Mouse (Mus musculus) urinary bladder, postnatal 4 days (tissue): ENCODE measurements around the gene Cdr2.
A peak's percentile ranks its signal among the peaks of the same experiment; 100 is the strongest.
"Not testable (repeated sequence)": the region's sequence is repeated elsewhere in the genome, so short reads cannot be mapped to it uniquely, and the experiment has no call there.

ENCODE experiments used
- DNase-seq, 2 experiments: peaks; one replicate each; pipeline ENCODE4 v3.0.0; 2021 to 2022; ENCODE audit warnings: low spot score in 2 of 2

Gene Cdr2

GRCm38 (mm10) chr7:120982200-120982841, at the start of gene Cdr2, which contains the start of gene Mfsd13b:
Cdr2 (minus strand) TSS chr7:120982312.
Mfsd13b (plus strand) TSS chr7:120982509.
- peak; percentile 92 to 94 for DNase-seq

DNA sequence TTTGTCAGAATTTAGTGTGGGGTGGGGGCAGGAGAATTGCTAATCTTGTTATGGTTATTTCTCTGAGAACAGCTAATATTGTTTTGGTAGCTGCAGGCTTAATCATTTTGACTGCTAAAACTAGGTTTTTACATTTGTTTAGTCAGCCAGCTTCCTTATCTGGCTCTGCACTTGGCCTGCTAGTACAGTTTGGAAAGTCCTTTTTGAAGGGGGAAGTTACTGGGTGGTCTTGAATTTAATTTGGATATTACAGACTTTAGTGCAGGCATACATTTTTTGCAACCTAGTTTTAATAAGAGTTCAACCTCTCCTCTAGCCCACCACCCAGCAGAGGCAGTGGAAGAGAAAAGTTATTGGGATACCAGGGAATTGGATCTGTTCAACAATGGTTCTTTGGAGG, 47.8 kb upstream of the Cdr2 start:
- not testable (repeated sequence) for DNase-seq

DNA sequence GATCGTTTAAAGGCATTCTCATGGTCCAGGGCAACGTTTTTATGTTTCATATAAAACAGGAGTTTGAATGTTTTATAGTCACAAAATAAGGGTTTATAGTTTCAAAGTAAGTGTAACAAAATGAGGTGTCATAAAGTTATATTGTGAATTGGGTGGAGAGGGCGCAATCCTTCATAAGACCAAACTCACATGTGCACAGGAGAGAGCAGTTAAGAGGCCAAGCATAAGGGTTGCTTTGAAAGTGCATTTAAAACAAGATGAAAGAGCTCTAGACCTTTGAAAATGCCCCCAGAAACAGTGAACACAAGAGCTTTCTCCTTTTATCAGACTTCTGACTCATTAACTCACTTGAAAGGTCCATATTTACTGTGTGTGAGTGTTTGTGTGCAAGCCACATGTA, 44.2 kb upstream of the Cdr2 start:
- DNase-seq, result no peak

DNA sequence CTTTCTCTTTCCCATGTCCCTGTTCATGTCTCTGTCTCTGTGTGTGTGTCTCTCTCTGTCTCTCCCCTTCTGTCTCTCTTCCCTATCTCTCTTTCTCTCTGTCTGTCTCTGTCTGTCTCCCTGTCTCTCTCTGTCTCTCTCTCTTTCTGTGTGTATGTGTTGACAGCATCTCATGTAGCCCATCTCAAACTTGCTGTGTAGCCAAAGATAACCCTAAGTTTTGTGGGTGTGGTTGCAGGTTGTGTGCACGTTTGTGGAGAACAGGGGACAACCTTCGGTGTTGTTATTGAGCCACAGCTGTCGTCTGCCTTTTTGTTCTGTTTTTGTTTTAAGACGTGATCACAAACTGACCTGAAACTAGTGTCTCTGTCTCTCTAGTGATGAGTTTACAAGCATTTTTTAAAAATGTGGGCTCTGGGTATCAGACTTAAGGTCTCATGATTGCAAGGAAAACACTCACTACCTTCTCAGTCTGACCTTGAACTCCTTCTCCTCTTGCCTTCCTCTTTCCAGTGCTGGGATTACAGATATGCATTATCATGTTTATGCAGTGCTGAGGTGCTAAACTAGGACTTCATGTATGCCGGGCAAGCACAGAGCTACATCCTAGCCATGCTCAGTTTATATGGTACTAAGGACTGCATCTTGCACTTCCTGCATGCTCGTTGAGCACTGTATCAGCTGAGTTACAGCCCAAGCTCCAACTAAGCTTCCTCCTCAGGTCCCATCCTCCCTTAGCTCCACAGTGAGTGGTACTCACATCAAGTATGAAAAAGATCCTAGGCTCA, 43.3 kb upstream of the Cdr2 start:
- DNase-seq, result no peak

DNA sequence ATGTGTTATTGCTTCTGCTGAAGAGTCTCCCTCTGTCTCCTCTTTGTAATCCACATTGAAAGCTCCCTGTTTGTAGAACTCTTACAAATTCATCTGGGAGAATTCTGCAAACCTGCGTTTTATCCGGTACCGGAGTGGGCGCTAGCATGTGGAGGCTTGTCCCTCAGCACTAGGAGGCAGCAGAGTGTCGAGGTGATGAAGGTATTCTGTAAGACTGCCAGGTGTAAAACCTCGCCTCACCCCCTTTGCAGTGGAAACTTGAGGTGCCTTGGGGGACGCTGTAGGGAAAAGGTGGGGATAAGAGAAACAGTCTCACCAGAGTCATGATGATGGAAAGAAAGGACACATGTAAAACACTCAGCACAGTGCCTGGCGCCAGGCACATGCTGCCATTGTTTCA, 38.2 kb upstream of the Cdr2 start:
- DNase-seq, result no peak

- no peak for DNase-seq
Observed at GRCm38 (mm10) chr7:121018778-121019177, 36.7 kb upstream of the Cdr2 start.

GRCm38 (mm10) chr7:121014486-121014885, 32.4 kb upstream of the Cdr2 start:
- no peak for DNase-seq

GRCm38 (mm10) chr7:121011794-121012689, 29.9 kb upstream of the Cdr2 start:
- DNase-seq, result no peak

GRCm38 (mm10) chr7:121003793-121004418, 21.8 kb upstream of the Cdr2 start:
- no peak for DNase-seq

DNA sequence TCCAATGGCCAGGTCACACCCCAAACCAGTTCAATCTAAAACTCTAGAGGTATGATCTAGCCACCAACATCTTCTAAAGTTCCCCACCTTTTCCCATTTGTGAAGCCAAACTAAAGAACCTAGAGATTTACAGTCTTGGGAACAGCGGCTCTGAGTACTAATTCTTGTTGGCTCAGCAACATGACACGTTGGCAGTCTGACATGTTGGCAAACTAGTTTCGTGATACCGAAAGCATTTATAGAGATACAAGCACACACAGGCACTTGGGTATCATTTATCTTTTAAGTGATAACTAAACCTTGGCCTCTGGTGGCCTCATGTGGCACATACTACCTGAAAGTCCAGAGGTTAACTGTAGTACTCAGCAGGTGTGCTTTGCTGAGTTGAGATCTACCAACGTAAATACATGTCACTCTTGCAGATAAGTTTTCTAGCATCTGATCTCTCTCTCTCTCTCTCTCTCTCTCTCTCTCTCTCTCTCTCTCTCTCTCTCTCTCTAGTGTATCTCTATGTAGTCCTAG, 20.4 kb upstream of the Cdr2 start:
- DNase-seq, result no peak

DNA sequence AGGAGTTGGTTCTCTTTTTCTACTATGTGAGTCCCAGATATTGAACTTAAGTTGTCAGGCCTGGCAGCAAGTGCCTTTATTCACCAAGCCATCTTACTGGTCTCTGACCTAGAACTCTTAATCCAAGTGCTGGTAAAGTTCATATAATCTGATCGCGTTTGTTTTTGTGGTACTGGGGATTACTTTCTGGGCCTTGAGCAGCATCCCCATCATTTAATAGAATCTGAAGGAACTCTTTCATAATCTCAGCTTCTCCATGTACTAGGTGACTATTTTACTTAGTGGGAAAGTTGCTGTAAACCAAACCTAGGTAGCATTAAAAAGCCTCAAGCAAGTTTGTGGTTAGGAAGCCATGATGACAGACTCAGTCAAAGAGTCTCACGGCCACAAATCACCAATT, 19.8 kb upstream of the Cdr2 start:
- DNase-seq, result no peak

DNA sequence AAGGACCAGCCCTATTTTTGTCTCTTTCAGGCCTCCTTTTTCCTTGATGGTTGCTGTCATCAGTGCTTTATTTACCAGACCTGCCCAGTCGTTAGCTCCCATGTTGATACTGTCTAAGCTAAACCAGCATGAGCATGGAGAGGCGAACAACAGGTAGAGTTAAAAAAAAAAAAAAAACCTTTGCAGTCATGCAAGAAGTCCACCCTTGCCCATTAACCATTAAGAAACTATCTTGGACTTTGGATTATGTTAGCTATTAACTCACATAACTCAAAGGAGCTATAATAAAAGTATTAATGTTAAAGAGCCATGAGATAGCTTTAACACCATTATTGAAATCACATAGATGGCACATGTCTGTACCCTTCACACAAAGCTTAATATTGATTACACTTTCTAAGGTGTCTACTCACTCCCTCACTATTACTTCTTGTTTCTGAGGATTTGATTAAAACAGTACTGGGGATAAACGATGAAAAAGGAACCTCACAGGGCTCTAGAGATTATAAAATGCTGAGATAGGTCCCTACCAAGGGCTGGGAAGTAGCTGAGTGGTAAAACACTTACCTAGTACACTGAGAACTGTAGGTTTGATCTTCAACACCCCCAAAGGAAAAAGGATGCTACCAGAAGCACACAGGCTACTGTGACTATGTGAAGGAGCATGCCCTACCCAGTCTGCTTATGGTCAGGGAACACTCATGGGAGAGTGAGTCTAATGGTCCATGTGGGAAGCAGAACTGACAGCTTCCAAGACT, 18.1 kb upstream of the Cdr2 start:
- DNase-seq, result no peak

DNA sequence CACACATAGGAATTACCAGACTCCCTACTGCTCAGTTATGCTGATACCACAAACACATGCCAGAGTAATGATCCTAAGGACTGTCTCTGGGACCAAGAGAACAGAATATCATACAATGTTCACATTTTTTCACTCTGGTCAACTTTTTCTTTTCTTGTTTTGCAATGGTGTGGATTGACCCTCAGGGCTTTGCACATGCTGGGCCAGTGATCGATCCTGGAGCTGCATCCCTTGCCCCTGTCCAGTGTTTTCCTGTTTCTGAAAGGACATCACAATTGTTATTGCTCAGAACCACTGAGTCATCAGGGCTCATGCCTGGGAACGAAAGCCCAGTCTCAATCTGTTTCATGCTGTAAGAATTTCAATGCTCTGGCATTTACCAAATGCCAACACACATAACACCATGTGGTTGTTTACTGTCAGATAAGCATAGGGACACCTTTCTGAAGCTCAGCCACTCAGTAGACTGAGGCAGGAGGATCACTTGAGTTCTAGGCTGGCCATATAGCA, 17.0 kb upstream of the Cdr2 start:
- DNase-seq, result no peak

DNA sequence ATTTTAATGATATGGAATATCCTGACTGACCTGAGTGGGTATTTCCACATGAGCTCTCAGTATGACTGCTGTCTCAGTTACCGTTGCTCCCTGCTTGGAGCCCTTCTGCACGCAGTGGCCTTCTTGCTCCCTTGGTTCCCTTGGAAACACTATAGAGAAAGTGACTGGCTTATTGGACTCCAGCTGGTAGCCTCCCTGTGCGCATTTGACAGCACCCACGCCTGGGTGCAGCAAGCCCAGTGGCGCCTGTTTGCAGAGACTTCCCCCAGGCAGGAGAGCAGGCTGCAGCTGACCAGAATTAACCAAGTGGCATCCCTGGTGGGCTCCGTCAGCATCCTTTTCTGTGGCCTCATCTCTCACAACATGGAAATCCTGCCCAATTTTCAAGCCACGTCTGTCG, 9.1 kb upstream of the Cdr2 start:
- DNase-seq, result no peak

DNA sequence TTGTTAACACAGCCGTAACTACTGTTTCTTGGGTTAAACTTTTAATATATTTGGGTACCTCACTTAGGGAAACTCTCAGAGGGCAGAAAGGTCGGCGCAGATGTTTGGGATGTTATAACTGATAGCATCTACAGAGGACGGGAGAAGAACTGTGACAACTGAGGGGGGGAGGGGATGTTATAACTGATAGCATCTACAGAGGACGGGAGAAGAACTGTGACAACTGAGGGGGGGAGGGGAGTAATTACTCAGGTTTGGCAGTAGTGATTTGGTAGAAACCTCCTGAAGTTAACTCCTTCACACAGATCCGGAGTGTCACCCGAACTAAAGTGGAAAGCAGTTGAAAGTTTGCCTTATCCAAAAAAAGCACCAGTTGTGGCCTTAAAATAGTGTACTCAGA, 856 bp upstream of the Cdr2 start:
- DNase-seq, result no peak

DNA sequence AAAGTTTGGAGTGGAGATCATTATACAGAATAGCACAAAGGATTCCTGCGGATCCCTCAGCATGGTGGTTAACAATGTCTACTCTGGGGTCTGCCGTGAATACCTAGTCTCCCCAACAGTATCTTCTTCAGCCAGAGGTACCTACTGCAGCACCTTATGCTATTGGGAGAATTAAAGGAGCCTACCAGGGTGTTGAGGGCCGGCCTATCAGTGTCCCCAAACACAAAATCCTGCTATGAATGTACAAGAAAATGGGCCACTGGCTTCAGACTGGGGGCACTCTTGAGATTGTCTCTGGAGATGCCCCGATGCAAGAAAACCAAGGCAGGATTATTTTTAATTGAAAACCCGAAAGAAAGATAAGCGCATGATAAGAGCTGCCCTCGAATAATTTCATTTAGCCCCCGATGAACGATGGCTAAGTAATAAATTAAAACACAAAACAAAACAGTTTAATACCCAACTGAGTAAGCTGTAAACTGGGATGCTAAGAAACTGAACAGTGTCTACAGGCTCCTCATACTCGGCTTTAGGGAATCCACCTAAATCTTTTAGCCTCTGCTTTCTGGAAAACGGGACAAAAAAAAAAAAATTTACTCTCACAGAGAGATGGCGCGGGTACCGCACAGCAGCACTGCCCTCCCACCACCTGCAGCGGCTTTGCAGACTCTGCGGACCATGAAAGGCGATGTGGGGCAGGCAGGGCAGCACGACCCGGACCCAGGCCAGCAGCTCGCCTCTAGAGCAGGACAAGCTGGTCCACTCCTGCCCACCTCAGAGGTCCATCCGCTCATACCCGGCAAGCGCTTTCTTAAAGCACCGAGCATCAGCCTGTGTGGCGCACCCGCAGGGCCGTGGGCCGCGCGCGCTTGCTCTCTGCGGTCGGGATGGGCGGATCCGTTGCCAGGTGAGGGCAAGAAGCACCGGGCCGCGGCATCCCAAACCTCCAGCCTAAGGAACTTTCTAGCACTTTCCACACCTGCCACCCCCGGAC, 884 bp downstream of the Cdr2 start:
- peak; percentile 21 to 64 for DNase-seq

- DNase-seq, result no peak
Observed at GRCm38 (mm10) chr7:120980041-120980440, 2.1 kb downstream of the Cdr2 start.

GRCm38 (mm10) chr7:120977063-120977462, 5.0 kb downstream of the Cdr2 start:
- DNase-seq, result no peak

GRCm38 (mm10) chr7:120974001-120974400, 8.1 kb downstream of the Cdr2 start:
- DNase-seq, result no peak
